Mouse (Mus musculus): Measurements from ENCODE around the gene Vmn1r35. TPM values are rescaled to one million over a fixed set of nuclear protein-coding genes. Genes with fewer than 3 reads are reported as not detected.
"Not testable (repeated sequence)": the region's sequence is repeated elsewhere in the genome, so short reads cannot be mapped to it uniquely, and the experiment has no call there.

Vmn1r35 gene
- not detected for total RNA-seq (2021)

DNA sequence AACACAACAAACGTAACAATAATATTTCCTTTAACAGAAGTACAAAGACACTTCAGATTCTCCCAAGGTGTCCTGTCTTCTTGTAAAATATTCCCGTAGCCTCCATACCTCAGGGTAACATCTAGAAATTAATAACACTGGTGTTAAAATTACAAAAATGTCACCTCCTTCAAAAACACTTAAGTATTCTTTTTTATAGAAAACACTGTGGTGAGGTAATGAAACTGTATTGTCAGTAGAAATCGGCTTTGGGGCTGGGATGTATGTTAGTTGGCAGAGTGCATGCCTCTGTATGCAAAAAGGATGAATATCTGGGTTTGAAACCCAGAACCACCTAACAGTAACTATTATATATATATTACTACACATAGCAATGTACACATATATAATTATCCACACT lies at the start of gene Vmn1r35:
TSS of gene Vmn1r35 (minus strand) at position 101 of the 400 bp plus-strand sequence.
- DNase-seq (ENCODE audit: low spot score) = no peak
- intact Hi-C loops (cut with DNase I) = no loop called here

DNA sequence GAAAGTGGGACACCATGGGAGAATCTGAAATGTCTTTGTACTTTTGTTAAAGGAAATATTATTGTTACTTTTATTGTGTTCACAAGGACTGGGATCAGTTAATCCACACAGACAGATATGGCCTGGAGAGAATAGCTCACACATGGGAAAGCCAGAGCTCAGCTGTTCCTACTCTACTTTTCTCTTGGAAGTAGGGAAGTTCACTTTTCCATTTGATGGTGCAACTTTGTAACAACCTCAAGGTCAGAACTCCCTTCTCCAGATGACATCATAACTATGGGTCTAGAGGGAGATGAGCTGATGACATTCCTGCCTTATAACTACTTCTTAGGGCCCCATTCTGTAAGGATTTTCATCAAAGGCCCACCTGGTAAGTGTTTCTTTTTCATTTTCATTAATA lies 43.4 kb upstream of the Vmn1r35 start, which contains the start of gene Vmn1r37:
TSS of gene Vmn1r37 (plus strand) at position 301 of the 400 bp plus-strand sequence.
- intact Hi-C loops (cut with DNase I); DNase-seq (ENCODE audit: low spot score): not testable (repeated sequence)

- intact Hi-C loops (cut with DNase I); DNase-seq (ENCODE audit: low spot score): not testable (repeated sequence)
These were observed 33.4 kb upstream of the Vmn1r35 start, which contains the start of gene Vmn1r36 for GRCm38 (mm10) chr6:66719068-66719467. Gene Vmn1r36, minus strand, starts transcription at chr6:66719168.

GRCm38 (mm10) chr6:66713854-66714253 lies 28.1 kb upstream of the Vmn1r35 start:
- intact Hi-C loops (cut with DNase I) = no loop called here
- DNase-seq (ENCODE audit: low spot score) = no peak

GRCm38 (mm10) chr6:66708901-66709300 lies 23.2 kb upstream of the Vmn1r35 start:
- DNase-seq (ENCODE audit: low spot score) = no peak
- intact Hi-C loops (cut with DNase I) = no loop called here

GRCm38 (mm10) chr6:66643779-66644178 lies 41.9 kb downstream of the Vmn1r35 start, which contains the start of gene Vmn1r34:
Gene Vmn1r34, minus strand, starts transcription at chr6:66643879.
- intact Hi-C loops (cut with DNase I) = no loop called here

More at GRCm38 (mm10) chr6:66643779-66644178, 41.9 kb downstream of the Vmn1r35 start, which contains the start of gene Vmn1r34:
- no peak for DNase-seq (ENCODE audit: low spot score)

Other genes starting within 250 kb of the Vmn1r35 start
- gene Mad2l1, start 150.5 kb downstream of the Vmn1r35 start, total RNA-seq (2021) = 1 to 10 TPM; 2.9 to 3.6 TPM
- gene Vmn1r32, start 125.8 kb downstream of the Vmn1r35 start, total RNA-seq (2021) = not detected
- not detected for gene Vmn1r33, start 67.6 kb downstream of the Vmn1r35 start, total RNA-seq (2021)
- not detected for gene Vmn1r34, start 42.0 kb downstream of the Vmn1r35 start, total RNA-seq (2021)
- not detected for gene Vmn1r36, start 33.3 kb upstream of the Vmn1r35 start, total RNA-seq (2021)
- gene Vmn1r37, start 43.5 kb upstream of the Vmn1r35 start, total RNA-seq (2021) = not detected
- not detected for gene Vmn1r38, start 96.7 kb upstream of the Vmn1r35 start, total RNA-seq (2021)
- gene Vmn1r39, start 124.7 kb upstream of the Vmn1r35 start, total RNA-seq (2021) = not detected
- gene Gng12, start 210.5 kb upstream of the Vmn1r35 start, total RNA-seq (2021) = 10 to 100 TPM; 44.5 TPM

Data from heart, postnatal 25 days (tissue).